Mouse (Mus musculus) lung, adult 2 months (tissue): Measurements from ENCODE around the gene Opn1sw.

Source experiments
- CTCF ChIP-seq: fragments of 200-500 bp; IDR thresholded peaks from 2 replicates; pipeline ENCODE4 v1.5.1; 2011; ENCODE audit warnings: mild to moderate bottlenecking, low read length, control low read depth; ENCODE audit not compliant: insufficient read depth
- POLR2A ChIP-seq: fragments of 200-500 bp; IDR thresholded peaks from 2 replicates; pipeline ENCODE4 v1.6.1; 2011; ENCODE audit warnings: low read depth, mild to moderate bottlenecking, control low read depth, low read length, borderline replicate concordance; ENCODE audit errors: extremely low read depth

GRCm38 (mm10) chr6:29326961-29327360 is 61.3 kb downstream of the Opn1sw start:
- TF ChIP-seq CTCF: no peak
- no peak for TF ChIP-seq POLR2A
